Mouse (Mus musculus) myocyte (in vitro differentiated cells): ENCODE results near the gene Prss29.

ENCODE experiments used
- CEBPB ChIP-seq: IDR thresholded peaks from 2 replicates; pipeline ENCODE4 v1.6.1; 2011; ENCODE audit warnings: mild to moderate bottlenecking, moderate library complexity; ENCODE audit not compliant: poor library complexity, insufficient read depth, severe bottlenecking
- E2F4 ChIP-seq: IDR thresholded peaks from one replicate; pipeline ENCODE4 v1.6.1; 2011; ENCODE audit warnings: mild to moderate bottlenecking, control low read depth, moderate library complexity; ENCODE audit not compliant: insufficient read depth
- MYOD1 ChIP-seq, 3 experiments: IDR thresholded peaks; one replicate each; pipeline ENCODE4 v1.6.1; 2011; ENCODE audit warnings: control low read depth in 2 of 3, low read depth in 2 of 3, mild to moderate bottlenecking in 2 of 3, moderate library complexity in 1 of 3; ENCODE audit not compliant: insufficient read length in 2 of 3, control insufficient read depth in 1 of 3
- POLR2A ChIP-seq: IDR thresholded peaks from one replicate; pipeline ENCODE4 v1.6.1; 2011; ENCODE audit warnings: low read depth, mild to moderate bottlenecking, control low read depth, moderate library complexity; ENCODE audit not compliant: insufficient read length
- POLR2AphosphoS2 ChIP-seq: IDR thresholded peaks from one replicate; pipeline ENCODE4 v1.6.1; 2011; ENCODE audit warnings: low read depth, control low read depth; ENCODE audit not compliant: insufficient read length

- TF ChIP-seq MYOD1 (IDR thresholded peaks at IDR 0.05; ENCODE audit: control insufficient read depth in 1 of 3, insufficient read length in 2 of 3, low read depth in 2 of 3) (no peak), E2F4 (no peak), POLR2A (peak; percentile 43), CEBPB (no peak), POLR2AphosphoS2 (no peak)
Observed at GRCm38 (mm10) chr17:25273706-25274501, 44.5 kb upstream of the Prss29 start.
